Mouse (Mus musculus) kidney, postnatal 10 days (tissue): Measurements from ENCODE around the gene Zfp369.
"Not testable (repeated sequence)": the region's sequence is repeated elsewhere in the genome, so short reads cannot be mapped to it uniquely, and the experiment has no call there.

Experiments used
- DNase-seq: peaks from one replicate; pipeline ENCODE4 v3.0.0; 2021; ENCODE audit warnings: mixed read lengths

Gene Zfp369

GRCm38 (mm10) chr13:65278383-65279341, at the start of gene Zfp369:
Zfp369 (plus strand) TSS chr13:65278814.
- DNase-seq, result peak; percentile 97

- DNase-seq, result no peak
Observed at GRCm38 (mm10) chr13:65237211-65237610, 41.4 kb upstream of the Zfp369 start.

GRCm38 (mm10) chr13:65240509-65241098, 38.0 kb upstream of the Zfp369 start:
- DNase-seq, result peak; percentile 98

- DNase-seq, result peak; percentile 99
Observed at GRCm38 (mm10) chr13:65241099-65241626, 37.5 kb upstream of the Zfp369 start.

GRCm38 (mm10) chr13:65241627-65242318, 36.8 kb upstream of the Zfp369 start:
- no peak for DNase-seq

GRCm38 (mm10) chr13:65242319-65242787, 36.3 kb upstream of the Zfp369 start:
- peak; percentile 19 for DNase-seq

GRCm38 (mm10) chr13:65243273-65243672, 35.3 kb upstream of the Zfp369 start:
- no peak for DNase-seq

GRCm38 (mm10) chr13:65258175-65258954, 20.2 kb upstream of the Zfp369 start:
- DNase-seq, result peak; percentile 47

- no peak for DNase-seq
Observed at GRCm38 (mm10) chr13:65259239-65259638, 19.4 kb upstream of the Zfp369 start, which contains the start of gene Gm10775. Gm10775 (plus strand) TSS chr13:65259539.

- no peak for DNase-seq
Observed at GRCm38 (mm10) chr13:65262086-65262485, 16.5 kb upstream of the Zfp369 start.

- DNase-seq, result no peak
Observed at GRCm38 (mm10) chr13:65277994-65278382, 626 bp upstream of the Zfp369 start.

GRCm38 (mm10) chr13:65286771-65287170, 8.2 kb downstream of the Zfp369 start:
- no peak for DNase-seq

GRCm38 (mm10) chr13:65296354-65296753, 17.7 kb downstream of the Zfp369 start:
- no peak for DNase-seq

- DNase-seq, result peak; percentile 52
Observed at GRCm38 (mm10) chr13:65310849-65311248, 32.2 kb downstream of the Zfp369 start.

- DNase-seq, result peak; percentile 10
Observed at GRCm38 (mm10) chr13:65311311-65311755, 32.7 kb downstream of the Zfp369 start.

- DNase-seq, result no peak
Observed at GRCm38 (mm10) chr13:65311826-65312225, 33.2 kb downstream of the Zfp369 start.

- DNase-seq, result not testable (repeated sequence)
Observed at GRCm38 (mm10) chr13:65348501-65348900, 69.9 kb downstream of the Zfp369 start.

GRCm38 (mm10) chr13:65351768-65352167, 73.2 kb downstream of the Zfp369 start:
- peak; percentile 21 for DNase-seq
